Mouse (Mus musculus): ENCODE measurements around the gene Ndufv1. TPM values are rescaled to one million over a fixed set of nuclear protein-coding genes. Genes with fewer than 3 reads are reported as not detected.
"Not testable (repeated sequence)": the region's sequence is repeated elsewhere in the genome, so short reads cannot be mapped to it uniquely, and the experiment has no call there.

The Ndufv1 gene
- 214 and 223 TPM in 2 replicates for polyA plus RNA-seq (2014; fragmentation: Nextera tagmentation; extraction: Ambion mirVana)

- under 1% methylated on average over 42 of the region's 45 CpGs for WGBS
- Histone ChIP-seq H3K27me3 (ENCODE audit: control insufficient read depth, insufficient read depth, low read length) (no peaks in the 10 kb centered on the region), H3K27ac (ENCODE audit: low read depth, low read length) (no peak within 1 kb of the TSS), H3K4me3 (ENCODE audit: low read length) (peak within 1 kb of the TSS; percentile 69), H3K9ac (ENCODE audit: low read depth, low read length) (peak within 1 kb of the TSS; percentile 62), H3K4me1 (ENCODE audit: control insufficient read depth, insufficient read depth, low read length) (peaks cover 5% of the 10 kb centered on the region; the same call in 1 of the 2 replicates), H3K36me3 (ENCODE audit: control insufficient read depth, insufficient read depth, low read length) (peaks cover 36% of the 10 kb centered on the region), H3K9me3 (ENCODE audit: control insufficient read depth, low read length) (no peaks in the 10 kb centered on the region), H3K4me2 (replicated peaks; ENCODE audit: low read depth, low read length) (peak within 1 kb of the TSS; percentile 69)
- peak; percentile 99 for ATAC-seq (ENCODE audit: low FRiP score, low TSS enrichment)
These were observed at the start of gene Ndufv1 for GRCm38 (mm10) chr19:4012432-4013022. Gene Ndufv1 (minus strand): TSS chr19:4012806.

- Histone ChIP-seq H3K27me3 (ENCODE audit: control insufficient read depth, insufficient read depth, low read length) (no peaks in the 10 kb centered on the region), H3K9ac (ENCODE audit: low read depth, low read length) (no peak overlapping the region), H3K36me3 (ENCODE audit: control insufficient read depth, insufficient read depth, low read length) (no peaks in the 10 kb centered on the region), H3K4me1 (ENCODE audit: control insufficient read depth, insufficient read depth, low read length) (no peaks in the 10 kb centered on the region), H3K4me2 (replicated peaks; ENCODE audit: low read depth, low read length) (no peak overlapping the region), H3K9me3 (ENCODE audit: control insufficient read depth, low read length) (no peaks in the 10 kb centered on the region), H3K4me3 (ENCODE audit: low read length) (no peak overlapping the region), H3K27ac (ENCODE audit: low read depth, low read length) (no peak overlapping the region)
- no peak for ATAC-seq (ENCODE audit: low FRiP score, low TSS enrichment)
- 96% methylated on average over 6 of the region's 6 CpGs for WGBS
These were observed 48.4 kb upstream of the Ndufv1 start for GRCm38 (mm10) chr19:4060899-4061465.

GRCm38 (mm10) chr19:4060044-4060898 is 47.7 kb upstream of the Ndufv1 start:
- H3K9ac ChIP-seq (ENCODE audit: low read depth, low read length); H3K27me3 ChIP-seq (ENCODE audit: control insufficient read depth, insufficient read depth, low read length); H3K9me3 ChIP-seq (ENCODE audit: control insufficient read depth, low read length); H3K36me3 ChIP-seq (ENCODE audit: control insufficient read depth, insufficient read depth, low read length); H3K4me3 ChIP-seq (ENCODE audit: low read length); ATAC-seq (ENCODE audit: low FRiP score, low TSS enrichment); H3K4me1 ChIP-seq (ENCODE audit: control insufficient read depth, insufficient read depth, low read length); H3K27ac ChIP-seq (ENCODE audit: low read depth, low read length); H3K4me2 ChIP-seq (replicated peaks; ENCODE audit: low read depth, low read length): not testable (repeated sequence)
- WGBS: 92% methylated on average over 8 of the region's 8 CpGs

GRCm38 (mm10) chr19:4059069-4059740 is 46.6 kb upstream of the Ndufv1 start, which contains the start of gene Gstp3:
Gene Gstp3 (minus strand): TSS chr19:4059569.
- H3K27ac ChIP-seq (ENCODE audit: low read depth, low read length): no peak within 1 kb of the TSS
- ATAC-seq (ENCODE audit: low FRiP score, low TSS enrichment): no peak
- no peaks in the 10 kb centered on the region for H3K9me3 ChIP-seq (ENCODE audit: control insufficient read depth, low read length)
- H3K4me2 ChIP-seq (replicated peaks; ENCODE audit: low read depth, low read length): no peak within 1 kb of the TSS
- H3K27me3 ChIP-seq (ENCODE audit: control insufficient read depth, insufficient read depth, low read length): no peaks in the 10 kb centered on the region
- H3K36me3 ChIP-seq (ENCODE audit: control insufficient read depth, insufficient read depth, low read length): no peaks in the 10 kb centered on the region
- no peak within 1 kb of the TSS for H3K4me3 ChIP-seq (ENCODE audit: low read length)
- H3K4me1 ChIP-seq (ENCODE audit: control insufficient read depth, insufficient read depth, low read length): no peaks in the 10 kb centered on the region
- WGBS: 78% methylated on average over 15 of the region's 15 CpGs
- H3K9ac ChIP-seq (ENCODE audit: low read depth, low read length): no peak within 1 kb of the TSS

GRCm38 (mm10) chr19:4058581-4058980 is 46.0 kb upstream of the Ndufv1 start:
- H3K27ac ChIP-seq (ENCODE audit: low read depth, low read length): no peak overlapping the region
- H3K27me3 ChIP-seq (ENCODE audit: control insufficient read depth, insufficient read depth, low read length): no peaks in the 10 kb centered on the region
- no peak overlapping the region for H3K9ac ChIP-seq (ENCODE audit: low read depth, low read length)
- H3K4me1 ChIP-seq (ENCODE audit: control insufficient read depth, insufficient read depth, low read length): no peaks in the 10 kb centered on the region
- H3K4me2 ChIP-seq (replicated peaks; ENCODE audit: low read depth, low read length): no peak overlapping the region
- no peak for ATAC-seq (ENCODE audit: low FRiP score, low TSS enrichment)
- H3K36me3 ChIP-seq (ENCODE audit: control insufficient read depth, insufficient read depth, low read length): no peaks in the 10 kb centered on the region
- no peaks in the 10 kb centered on the region for H3K9me3 ChIP-seq (ENCODE audit: control insufficient read depth, low read length)
- 95% methylated on average over 5 of the region's 5 CpGs for WGBS
- H3K4me3 ChIP-seq (ENCODE audit: low read length): no peak overlapping the region

GRCm38 (mm10) chr19:4057962-4058361 is 45.4 kb upstream of the Ndufv1 start:
- Histone ChIP-seq H3K4me3 (ENCODE audit: low read length) (no peak overlapping the region), H3K4me2 (replicated peaks; ENCODE audit: low read depth, low read length) (no peak overlapping the region), H3K27me3 (ENCODE audit: control insufficient read depth, insufficient read depth, low read length) (no peaks in the 10 kb centered on the region), H3K4me1 (ENCODE audit: control insufficient read depth, insufficient read depth, low read length) (no peaks in the 10 kb centered on the region), H3K9ac (ENCODE audit: low read depth, low read length) (no peak overlapping the region), H3K9me3 (ENCODE audit: control insufficient read depth, low read length) (no peaks in the 10 kb centered on the region), H3K36me3 (ENCODE audit: control insufficient read depth, insufficient read depth, low read length) (no peaks in the 10 kb centered on the region), H3K27ac (ENCODE audit: low read depth, low read length) (no peak overlapping the region)
- ATAC-seq (ENCODE audit: low FRiP score, low TSS enrichment): no peak
- WGBS: 96% methylated on average over 7 of the region's 7 CpGs

GRCm38 (mm10) chr19:4057389-4057788 is 44.8 kb upstream of the Ndufv1 start:
- 78% methylated on average over 13 of the region's 13 CpGs for WGBS

GRCm38 (mm10) chr19:4056727-4057126 is 44.1 kb upstream of the Ndufv1 start:
- ATAC-seq (ENCODE audit: low FRiP score, low TSS enrichment): no peak

More at GRCm38 (mm10) chr19:4057389-4057788, 44.8 kb upstream of the Ndufv1 start:
- Histone ChIP-seq H3K9me3 (ENCODE audit: control insufficient read depth, low read length) (no peaks in the 10 kb centered on the region), H3K4me3 (ENCODE audit: low read length) (no peak overlapping the region), H3K4me2 (replicated peaks; ENCODE audit: low read depth, low read length) (no peak overlapping the region), H3K27me3 (ENCODE audit: control insufficient read depth, insufficient read depth, low read length) (no peaks in the 10 kb centered on the region), H3K27ac (ENCODE audit: low read depth, low read length) (no peak overlapping the region), H3K4me1 (ENCODE audit: control insufficient read depth, insufficient read depth, low read length) (no peaks in the 10 kb centered on the region), H3K9ac (ENCODE audit: low read depth, low read length) (no peak overlapping the region), H3K36me3 (ENCODE audit: control insufficient read depth, insufficient read depth, low read length) (no peaks in the 10 kb centered on the region)
- ATAC-seq (ENCODE audit: low FRiP score, low TSS enrichment): no peak

More at GRCm38 (mm10) chr19:4056727-4057126, 44.1 kb upstream of the Ndufv1 start:
- WGBS: 51% methylated on average over 4 of the region's 4 CpGs
- H3K4me3 ChIP-seq (ENCODE audit: low read length): no peak overlapping the region
- H3K4me2 ChIP-seq (replicated peaks; ENCODE audit: low read depth, low read length): no peak overlapping the region
- no peak overlapping the region; the same call in 1 of the 2 replicates for H3K9ac ChIP-seq (ENCODE audit: low read depth, low read length)
- H3K27me3 ChIP-seq (ENCODE audit: control insufficient read depth, insufficient read depth, low read length): no peaks in the 10 kb centered on the region
- no peaks in the 10 kb centered on the region for H3K36me3 ChIP-seq (ENCODE audit: control insufficient read depth, insufficient read depth, low read length)
- H3K27ac ChIP-seq (ENCODE audit: low read depth, low read length): no peak overlapping the region
- no peaks in the 10 kb centered on the region for H3K4me1 ChIP-seq (ENCODE audit: control insufficient read depth, insufficient read depth, low read length)
- no peaks in the 10 kb centered on the region for H3K9me3 ChIP-seq (ENCODE audit: control insufficient read depth, low read length)

Measured in kidney, embryonic 14.5 days (tissue).